Mouse (Mus musculus) liver, embryonic 14.5 days (tissue): Measurements from ENCODE around the gene Agbl1. TPM values are rescaled to one million over a fixed set of nuclear protein-coding genes. Genes with fewer than 3 reads are reported as not detected.

Source experiments
- ATAC-seq: fragments of 200-750 bp; cut with Nextera tagmentation; 2 replicates; pipeline ENCODE4 v1.8.0; 2017; ENCODE audit warnings: moderate number of reproducible peaks, mild to moderate bottlenecking, moderate library complexity; ENCODE audit not compliant: insufficient read depth
- DNase-seq, 3 experiments: peaks; one replicate each; pipeline ENCODE4 v3.0.0-alpha.2; 2012 to 2013; ENCODE audit warnings: low read depth in 3 of 3, low spot score in 3 of 3
- H3K27ac ChIP-seq: fragments of 300-500 bp; sonication (generic); 2 replicates; pipeline ENCODE4 v1.5.1; 2014; ENCODE audit warnings: moderate library complexity, mild to moderate bottlenecking, control low read depth, inconsistent platforms
- H3K27me3 ChIP-seq: fragments of 300-500 bp; sonication (generic); 2 replicates; pipeline ENCODE4 v1.6.1; 2014; ENCODE audit warnings: mild to moderate bottlenecking, low read length, moderate library complexity; ENCODE audit not compliant: control insufficient read depth, insufficient read depth
- H3K36me3 ChIP-seq: fragments of 300-500 bp; sonication (generic); replicated peaks from 2 replicates; pipeline ENCODE4 v1.6.1; 2014; ENCODE audit warnings: low read depth; ENCODE audit not compliant: control insufficient read depth, insufficient read depth
- H3K4me1 ChIP-seq, 2 experiments: fragments of 200-500 bp in 1 of 2; fragments of 300-500 bp in 1 of 2; sonication (generic) in 1 of 2; replicated peaks; 2 replicates each; pipeline ENCODE4 v1.6.1; 2012 to 2014; ENCODE audit warnings: antibody characterized with exemption in 1 of 2, inconsistent platforms in 1 of 2, low read length in 1 of 2; ENCODE audit not compliant: control insufficient read depth in 2 of 2, insufficient read depth in 2 of 2
- H3K4me2 ChIP-seq: fragments of 300-500 bp; sonication (generic); 2 replicates; pipeline ENCODE4 v1.6.1; 2014; ENCODE audit warnings: low read depth, mild to moderate bottlenecking, control low read depth, moderate library complexity
- H3K4me3 ChIP-seq, 2 experiments: fragments of 200-500 bp in 1 of 2; fragments of 300-500 bp in 1 of 2; sonication (generic) in 1 of 2; 2 replicates each; pipeline ENCODE4 v1.5.1; 2012 to 2014; ENCODE audit warnings: low read depth in 2 of 2, low read length in 2 of 2, mild to moderate bottlenecking in 2 of 2, control low read depth in 1 of 2, inconsistent platforms in 1 of 2, moderate library complexity in 1 of 2; ENCODE audit not compliant: insufficient read depth in 1 of 2
- H3K9ac ChIP-seq: fragments of 300-500 bp; sonication (generic); replicated peaks from 2 replicates; pipeline ENCODE4 v1.6.1; 2014; ENCODE audit warnings: mild to moderate bottlenecking, control low read depth, moderate library complexity
- H3K9me3 ChIP-seq: fragments of 300-500 bp; sonication (generic); 2 replicates; pipeline ENCODE4 v1.6.1; 2016; ENCODE audit warnings: low read length, mixed read lengths; ENCODE audit not compliant: control insufficient read depth
- CTCF ChIP-seq: IDR thresholded peaks from 2 replicates; pipeline ENCODE4 v1.5.1; 2016; ENCODE audit warnings: antibody characterized with exemption, low read depth, control low read depth
- EP300 ChIP-seq: IDR thresholded peaks from 2 replicates; pipeline ENCODE4 v1.6.1; 2016; ENCODE audit warnings: antibody characterized with exemption, low read depth
- WGBS: fragments of 180-500 bp; shearing (Covaris S2); extraction: QIAGEN DNeasy Blood & Tissue Kit; methylation state at CpG from one replicate; pipeline ENCODE4 v1.1.7; 2014; ENCODE audit not compliant: insufficient replicate concordance; 5-methylcytosine and 5-hydroxymethylcytosine counted together
- polyA plus RNA-seq, 2 experiments: library from polyadenylated mRNA; depleted of rRNA in 1 of 2; stranded (reverse) in 1 of 2; unstranded in 1 of 2; fragments of >200 nt; fragmentation: Nextera tagmentation in 1 of 2; extraction: Ambion mirVana in 1 of 2; gene quantifications; 2 replicates each; pipeline versions ENCODE4 v1.2.1 to v1.2.3; 2012 to 2014

Gene Agbl1
- polyA plus RNA-seq, 2 experiments: not detected

GRCm38 (mm10) chr7:76810003-76810402, 580.3 kb downstream of the Agbl1 start:
- Histone ChIP-seq H3K9me3 (no peaks in the 10 kb centered on the region), H3K4me3 (no peak overlapping the region), H3K27me3 (no peaks in the 10 kb centered on the region), H3K4me2 (no peak overlapping the region), H3K36me3 (no peaks in the 10 kb centered on the region), H3K9ac (no peak overlapping the region), H3K4me1 (no peaks in the 10 kb centered on the region), H3K27ac (no peak overlapping the region)
- TF ChIP-seq CTCF (no peak), EP300 (no peak)
- WGBS: 27% methylated on average over 3 of the region's 3 CpGs
- ATAC-seq: no peak
- no peak for DNase-seq

GRCm38 (mm10) chr7:76820571-76820970, 590.9 kb downstream of the Agbl1 start:
- Histone ChIP-seq H3K27ac (no peak overlapping the region), H3K4me1 (no peaks in the 10 kb centered on the region), H3K27me3 (no peaks in the 10 kb centered on the region), H3K4me2 (no peak overlapping the region), H3K9me3 (no peaks in the 10 kb centered on the region), H3K36me3 (no peaks in the 10 kb centered on the region), H3K9ac (no peak overlapping the region), H3K4me3 (no peak overlapping the region)
- ATAC-seq: no peak
- no peak for TF ChIP-seq EP300
- TF ChIP-seq CTCF: no peak
- WGBS: 48% methylated on average over 2 of the region's 2 CpGs
- DNase-seq: no peak

- 63% methylated on average over 3 of the region's 3 CpGs for WGBS
- no peak for TF ChIP-seq CTCF
- TF ChIP-seq EP300: no peak
- H3K27me3 ChIP-seq: no peaks in the 10 kb centered on the region
Measured at GRCm38 (mm10) chr7:76842146-76842545, 612.5 kb downstream of the Agbl1 start.

GRCm38 (mm10) chr7:76889416-76890209, 659.9 kb downstream of the Agbl1 start:
- DNase-seq (no peak), ATAC-seq (no peak)
- Histone ChIP-seq H3K9ac (no peak overlapping the region), H3K36me3 (no peaks in the 10 kb centered on the region), H3K27ac (no peak overlapping the region), H3K4me3 (no peak overlapping the region), H3K9me3 (no peaks in the 10 kb centered on the region), H3K27me3 (no peaks in the 10 kb centered on the region), H3K4me2 (no peak overlapping the region), H3K4me1 (no peaks in the 10 kb centered on the region)
- 74% methylated on average over 22 of the region's 22 CpGs for WGBS
- TF ChIP-seq EP300 (no peak), CTCF (no peak)

More at GRCm38 (mm10) chr7:76842146-76842545, 612.5 kb downstream of the Agbl1 start:
- DNase-seq (no peak), ATAC-seq (no peak)
- Histone ChIP-seq H3K27ac (no peak overlapping the region), H3K4me2 (no peak overlapping the region), H3K9ac (no peak overlapping the region), H3K4me1 (no peaks in the 10 kb centered on the region), H3K9me3 (no peaks in the 10 kb centered on the region), H3K4me3 (no peak overlapping the region), H3K36me3 (no peaks in the 10 kb centered on the region)

GRCm38 (mm10) chr7:76904096-76904495, 674.4 kb downstream of the Agbl1 start:
- Histone ChIP-seq H3K9ac (no peak overlapping the region), H3K36me3 (no peaks in the 10 kb centered on the region), H3K9me3 (no peaks in the 10 kb centered on the region), H3K4me2 (no peak overlapping the region), H3K4me1 (no peaks in the 10 kb centered on the region), H3K4me3 (no peak overlapping the region), H3K27me3 (no peaks in the 10 kb centered on the region), H3K27ac (no peak overlapping the region)
- 44% methylated on average over 1 of the region's 1 CpGs for WGBS
- TF ChIP-seq EP300 (no peak), CTCF (no peak)
- DNase-seq: no peak
- no peak for ATAC-seq
